Mouse (Mus musculus): Measurements from ENCODE around the gene Atp5mpl.

The Atp5mpl gene

DNA sequence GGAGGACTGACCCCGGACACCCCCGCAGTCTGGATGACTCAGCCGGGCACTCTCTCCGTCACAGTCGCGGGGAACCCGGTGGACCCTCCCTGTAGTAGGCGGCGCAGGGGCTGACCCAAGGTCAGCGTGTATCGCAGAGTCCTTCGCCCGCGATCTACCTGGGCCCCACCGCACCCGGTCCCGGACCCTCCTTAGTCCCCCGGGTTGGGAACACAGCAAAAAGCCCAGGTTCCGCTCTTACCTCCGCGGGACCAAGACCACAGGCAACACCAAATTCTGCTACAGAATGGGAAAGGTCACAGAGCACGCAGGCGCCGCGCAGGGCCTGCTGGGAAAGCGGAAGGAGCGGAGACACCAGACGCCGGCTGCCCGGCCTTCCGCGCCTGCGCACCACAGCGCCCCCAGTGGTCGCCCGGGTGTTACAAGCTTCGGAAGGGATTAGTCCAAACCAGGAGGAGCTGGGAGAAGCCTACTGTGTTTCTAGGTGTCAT lies at the start of gene Atp5mpl:
Gene Atp5mpl, minus strand, starts transcription at position 295 of the 491 bp plus-strand sequence.
- peak; percentile 100 for DNase-seq

DNA sequence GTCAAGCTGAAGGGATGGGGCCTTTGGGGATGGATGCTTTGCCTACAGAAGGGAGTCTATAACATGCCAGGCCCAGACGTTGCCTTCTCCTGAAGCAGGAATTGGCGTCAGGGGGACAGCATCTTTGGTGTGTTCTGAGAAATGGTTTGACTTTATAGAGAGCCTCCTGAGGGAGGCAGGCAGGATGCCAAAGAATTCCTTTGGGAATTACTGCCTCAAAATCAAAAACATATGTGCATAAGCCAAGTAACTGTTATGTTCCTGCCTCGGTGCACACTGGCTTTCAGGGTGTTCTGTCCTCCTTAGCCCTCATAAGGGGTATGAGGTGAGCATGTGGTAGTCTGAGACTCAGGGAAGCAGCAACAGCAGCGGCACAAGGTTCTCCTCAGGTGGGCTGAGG lies 49.6 kb upstream of the Atp5mpl start:
- DNase-seq = no peak

DNA sequence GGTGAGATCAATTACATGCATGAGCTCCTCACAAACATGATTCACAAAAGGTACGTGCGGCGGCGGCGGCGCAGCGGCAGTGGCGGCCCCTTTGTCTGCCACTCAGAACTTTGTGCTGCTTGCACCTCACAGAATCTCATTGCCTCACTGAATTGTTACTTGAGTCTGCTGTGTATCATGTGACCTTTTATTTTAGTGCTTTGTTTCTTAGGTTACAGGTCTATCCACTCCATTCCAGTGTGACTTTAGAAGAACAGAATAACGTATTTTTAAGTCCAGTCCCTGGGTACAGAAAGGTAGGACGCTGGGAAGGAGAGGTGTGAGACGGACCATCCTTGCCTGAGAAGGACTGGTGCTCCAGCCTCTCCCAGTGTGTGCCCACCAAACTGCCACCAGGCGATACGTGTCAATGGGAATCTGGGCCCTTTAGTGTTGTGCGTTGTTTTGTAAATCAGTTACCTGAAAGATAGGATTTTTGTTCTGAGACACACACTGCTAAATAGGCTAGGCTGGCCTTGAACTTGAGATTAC lies 46.6 kb upstream of the Atp5mpl start:
- no peak for DNase-seq

DNA sequence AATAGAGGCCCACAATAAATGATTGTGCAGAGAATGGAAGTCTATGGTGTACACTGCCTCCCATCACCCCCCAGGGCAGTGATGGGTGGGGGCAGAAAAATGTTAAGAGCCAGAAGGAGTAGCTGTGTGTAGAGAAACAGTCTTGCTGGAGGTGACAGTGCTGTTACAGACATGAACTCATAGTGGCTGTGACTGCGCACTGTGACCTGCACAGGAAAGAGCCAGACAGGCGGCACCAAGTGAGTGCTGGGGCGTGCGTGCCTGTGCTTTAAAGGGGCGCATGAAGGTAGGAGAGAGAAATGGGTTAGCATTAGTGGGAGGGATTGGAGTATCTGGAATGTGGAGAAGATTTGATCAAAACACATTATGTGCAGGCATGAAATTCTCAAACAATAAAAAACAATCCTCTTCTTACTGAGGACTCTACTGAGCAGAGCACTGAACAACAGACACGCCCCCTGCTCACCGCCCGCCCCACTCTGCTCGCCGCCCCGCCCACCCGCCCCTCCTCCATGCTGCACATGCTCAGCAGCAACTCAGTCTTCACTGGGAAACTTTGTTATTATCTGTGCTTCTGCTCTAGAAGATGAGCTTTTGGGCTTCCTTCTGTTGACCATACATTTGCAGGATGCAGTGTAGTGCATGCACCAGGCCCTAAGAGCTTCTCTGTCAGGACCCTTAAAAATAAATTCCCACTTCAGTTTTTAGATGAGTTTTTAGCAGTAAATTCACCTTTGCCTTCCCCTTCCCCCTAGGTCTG lies 45.9 kb upstream of the Atp5mpl start:
- DNase-seq = no peak

DNA sequence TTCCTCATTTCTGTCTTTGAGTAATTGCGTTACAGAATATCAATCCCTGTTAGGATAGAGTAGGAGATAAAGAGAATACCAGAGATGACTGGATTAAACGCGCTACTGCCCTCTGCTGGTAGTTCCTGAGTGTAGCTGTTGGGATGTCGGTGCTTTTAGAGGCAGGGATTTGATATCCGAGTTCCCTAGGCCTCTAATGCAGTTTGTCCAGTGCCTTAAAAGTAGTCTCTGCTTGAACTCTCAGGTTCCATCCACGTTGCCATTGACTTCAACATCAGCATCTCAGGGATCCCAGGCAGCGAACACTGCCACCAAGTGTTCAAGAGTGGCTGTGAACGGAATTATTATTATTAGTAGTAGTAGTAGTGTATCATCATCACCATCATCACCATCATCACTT lies 34.4 kb upstream of the Atp5mpl start:
- DNase-seq = peak; percentile 82 to 89

DNA sequence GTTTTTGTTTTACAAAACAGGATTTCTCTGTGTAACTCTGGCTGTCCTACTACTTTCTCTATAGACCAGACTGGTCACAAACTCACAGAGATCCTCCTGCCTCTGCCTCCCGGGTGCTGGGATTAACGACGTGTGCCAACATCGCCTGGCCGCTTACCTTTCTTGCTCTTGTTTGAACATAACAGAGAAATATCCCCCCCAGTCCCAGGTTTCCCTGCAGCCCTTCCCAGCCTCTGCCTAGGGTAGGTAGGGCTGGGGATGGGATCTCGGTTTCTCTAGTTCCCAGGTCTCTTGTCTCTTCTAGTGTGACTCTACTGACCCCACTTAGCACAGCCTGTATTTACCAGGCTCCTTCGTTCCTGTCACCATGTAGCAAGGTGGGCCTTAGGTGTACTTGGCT lies 33.0 kb upstream of the Atp5mpl start:
- DNase-seq = no peak

DNA sequence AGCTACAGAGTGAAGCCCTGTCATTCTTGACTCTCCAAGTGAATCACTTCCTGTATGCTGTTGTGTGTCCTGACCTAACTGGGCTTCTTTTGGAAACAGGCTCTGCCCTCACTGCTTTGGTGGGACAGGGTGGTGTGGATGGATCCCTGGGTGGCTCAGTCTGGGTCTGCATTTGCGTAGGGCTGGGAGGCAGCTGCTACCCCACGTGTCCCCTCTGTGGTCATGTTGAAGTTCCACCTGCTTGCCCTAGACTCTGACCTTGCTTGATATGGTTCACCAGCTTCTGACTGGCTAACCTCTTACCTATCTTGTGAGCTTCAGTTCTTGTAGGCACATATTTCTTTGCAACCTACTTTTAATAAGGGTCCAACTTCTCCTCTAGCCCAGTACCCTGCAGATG lies 28.4 kb upstream of the Atp5mpl start:
- no peak for DNase-seq

DNA sequence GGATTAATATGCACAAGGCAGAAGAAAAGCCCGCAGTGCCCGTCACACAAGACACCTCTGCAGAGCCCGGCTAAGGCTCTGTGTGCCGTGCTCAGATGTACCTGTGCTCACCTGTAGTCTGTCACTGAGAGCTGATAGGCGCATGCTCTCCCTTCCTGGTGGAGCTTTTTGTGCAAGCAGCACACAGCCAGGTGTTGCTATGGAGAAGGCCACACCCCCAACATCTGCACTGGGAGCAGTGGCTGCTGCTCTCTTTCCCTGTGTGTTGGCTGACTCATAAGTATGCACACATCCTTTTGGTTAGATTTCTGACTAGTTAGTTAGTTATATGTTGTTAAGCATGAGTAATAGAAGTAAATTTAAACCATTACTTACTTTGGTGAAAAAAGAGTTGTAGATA lies 25.8 kb upstream of the Atp5mpl start:
- no peak for DNase-seq

DNA sequence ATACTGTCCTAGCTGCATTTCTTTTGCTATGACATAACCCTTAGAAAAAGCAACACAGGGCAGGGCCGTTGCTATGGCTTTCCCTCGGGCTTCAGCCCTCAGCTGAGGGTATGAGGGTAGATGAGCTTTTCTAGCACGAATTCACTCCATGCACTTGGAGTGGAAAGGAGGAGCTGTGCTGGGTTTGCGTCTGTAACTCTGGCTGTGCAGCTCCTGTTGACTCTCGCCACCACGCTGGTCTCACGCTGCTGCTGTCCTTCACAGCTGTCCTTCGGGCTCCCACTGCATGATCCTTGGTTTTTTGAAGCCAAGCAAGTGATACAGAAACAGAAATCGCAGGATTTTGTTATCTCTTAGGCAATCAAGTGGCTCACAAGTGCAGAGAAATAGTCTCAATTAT lies 20.0 kb upstream of the Atp5mpl start:
- no peak for DNase-seq

DNA sequence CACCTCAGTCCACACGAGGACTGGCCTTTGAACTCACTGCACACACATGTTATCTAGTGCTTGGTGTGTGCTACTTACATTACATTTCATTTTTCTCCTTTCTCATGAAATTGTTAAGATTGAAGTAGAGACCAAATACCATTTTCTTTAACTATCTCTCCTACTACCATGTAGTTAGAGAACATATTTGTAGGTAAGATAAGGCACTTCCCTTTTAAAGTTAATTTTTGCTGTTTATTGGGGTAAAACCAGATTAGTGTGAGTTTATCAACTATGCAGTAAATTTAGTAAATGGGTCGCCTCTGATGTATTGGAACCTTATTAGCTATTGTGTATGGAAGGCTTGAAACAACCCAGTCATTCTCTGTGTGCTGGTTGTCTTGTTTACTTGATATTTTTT lies 16.4 kb upstream of the Atp5mpl start:
- no peak for DNase-seq

DNA sequence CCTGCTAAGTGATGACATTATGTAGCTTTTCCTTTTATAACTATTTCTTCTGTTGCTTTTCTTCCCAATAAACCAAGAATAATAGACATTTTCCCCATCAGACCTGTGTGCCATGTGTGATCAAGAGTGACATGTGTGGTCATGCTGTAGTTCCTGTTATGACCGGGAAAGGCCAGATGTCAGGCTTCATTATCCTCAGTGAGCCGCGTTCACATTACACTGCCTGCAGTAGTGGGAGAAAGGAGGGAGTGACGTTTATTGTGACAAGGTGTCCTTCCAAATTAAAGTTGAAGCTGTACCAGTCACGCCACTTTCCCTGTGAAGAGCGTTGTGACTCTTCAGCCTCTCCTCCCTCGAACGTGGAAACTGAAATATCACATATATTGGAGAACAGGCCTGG lies 15.1 kb upstream of the Atp5mpl start:
- no peak for DNase-seq

DNA sequence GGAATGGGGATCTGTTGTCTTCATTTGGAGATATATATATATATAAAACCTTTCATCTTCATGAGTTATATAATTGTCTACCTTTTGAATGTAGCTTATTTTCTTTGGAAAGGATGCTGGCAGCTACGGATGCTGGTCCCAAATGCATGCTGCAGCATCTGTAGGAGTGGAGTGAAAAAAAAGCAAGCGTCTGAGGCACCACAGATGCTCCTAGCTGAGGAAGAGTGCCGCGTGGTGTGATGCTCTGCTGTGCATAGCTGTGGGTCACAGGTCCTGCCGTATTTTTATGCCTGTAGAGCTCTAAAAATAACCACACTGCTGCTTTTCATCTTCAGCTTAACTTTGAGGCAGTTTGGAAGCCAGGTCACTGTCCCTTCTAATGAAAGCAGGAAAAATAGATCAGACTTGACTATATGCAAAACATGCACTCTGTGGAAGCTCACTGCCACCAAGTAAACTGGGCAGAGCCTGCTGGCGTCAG lies 14.2 kb upstream of the Atp5mpl start, which contains the start of gene Rd3l:
Gene Rd3l, minus strand, starts transcription at position 431 of the 481 bp plus-strand sequence.
- no peak for DNase-seq

DNA sequence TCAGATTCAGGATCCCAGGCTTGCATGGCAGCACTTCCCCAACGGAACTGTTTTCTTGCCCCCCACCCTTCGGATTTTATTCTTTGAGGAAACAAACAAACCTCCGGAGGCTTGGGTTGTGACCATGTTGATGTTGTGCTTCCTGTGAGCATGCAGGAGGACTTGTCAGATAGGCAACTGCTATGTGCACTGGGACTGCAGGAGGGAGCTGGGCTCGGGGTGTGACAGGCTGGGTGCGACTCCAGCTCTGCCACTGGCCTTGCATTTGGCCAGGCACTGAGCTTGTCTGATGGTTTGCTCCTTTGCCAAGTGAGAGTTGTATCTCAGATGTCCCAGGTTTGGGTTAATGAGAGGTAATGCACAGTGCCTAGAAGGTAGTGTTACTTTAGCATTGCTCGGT lies 11.5 kb upstream of the Atp5mpl start:
- no peak for DNase-seq

DNA sequence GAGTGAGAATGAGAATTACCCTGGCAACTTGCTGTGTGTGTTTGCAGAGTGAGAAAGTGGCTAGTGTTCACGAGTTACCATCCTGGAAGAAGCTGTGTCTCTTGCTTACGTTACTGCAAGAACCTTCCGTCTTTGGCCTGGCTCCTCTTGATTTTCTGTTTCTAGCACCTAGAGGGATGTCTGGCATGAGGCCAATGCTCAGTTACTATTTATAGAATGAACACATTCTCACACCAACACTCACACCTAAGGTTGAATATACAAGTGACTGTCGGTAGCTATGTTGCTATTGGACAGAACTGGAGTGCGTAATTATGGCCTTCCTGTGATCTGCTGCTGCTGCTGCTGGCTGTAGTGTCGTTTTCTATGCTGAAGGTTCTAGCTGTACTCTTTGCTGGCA lies 10.4 kb upstream of the Atp5mpl start:
- peak; percentile 44 to 70 for DNase-seq

DNA sequence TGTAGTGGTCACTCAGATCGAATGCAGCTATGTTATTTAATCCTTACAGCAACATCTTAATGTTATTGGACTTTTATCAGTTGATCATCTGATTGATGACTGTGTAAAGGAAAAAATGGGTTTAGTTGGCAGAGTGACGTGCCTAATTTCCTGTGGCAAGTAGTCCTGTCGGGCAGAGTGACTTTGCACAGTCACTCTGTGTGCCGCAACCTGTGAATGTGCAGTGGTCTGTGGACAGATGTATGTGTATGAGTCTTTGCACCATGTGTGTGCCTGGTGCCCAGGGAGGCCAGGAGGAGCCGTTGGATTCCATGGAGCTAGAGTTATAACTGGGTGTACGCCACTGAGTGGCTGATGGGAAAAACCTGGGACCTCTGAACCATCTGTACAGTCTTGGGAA lies 7.8 kb upstream of the Atp5mpl start:
- DNase-seq = no peak

DNA sequence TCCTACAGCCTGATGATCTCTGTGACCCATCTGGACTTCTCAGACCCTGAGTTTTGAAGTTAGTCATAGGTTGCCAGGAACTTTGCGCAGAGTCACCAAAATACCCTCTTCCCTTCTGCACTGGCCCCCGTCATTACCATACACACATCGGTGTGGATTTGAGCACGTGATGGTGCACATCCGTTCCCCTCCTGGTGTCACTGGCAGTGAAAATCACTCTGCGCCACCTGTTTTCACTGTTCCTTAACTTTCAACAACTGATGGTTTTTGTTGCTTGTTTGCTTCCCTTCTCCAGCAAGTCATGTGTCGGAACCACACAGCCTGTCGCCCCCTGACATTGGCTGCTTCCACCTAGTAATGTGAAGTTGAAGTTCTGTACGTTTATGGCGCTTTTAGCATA lies 5.7 kb upstream of the Atp5mpl start:
- no peak for DNase-seq

DNA sequence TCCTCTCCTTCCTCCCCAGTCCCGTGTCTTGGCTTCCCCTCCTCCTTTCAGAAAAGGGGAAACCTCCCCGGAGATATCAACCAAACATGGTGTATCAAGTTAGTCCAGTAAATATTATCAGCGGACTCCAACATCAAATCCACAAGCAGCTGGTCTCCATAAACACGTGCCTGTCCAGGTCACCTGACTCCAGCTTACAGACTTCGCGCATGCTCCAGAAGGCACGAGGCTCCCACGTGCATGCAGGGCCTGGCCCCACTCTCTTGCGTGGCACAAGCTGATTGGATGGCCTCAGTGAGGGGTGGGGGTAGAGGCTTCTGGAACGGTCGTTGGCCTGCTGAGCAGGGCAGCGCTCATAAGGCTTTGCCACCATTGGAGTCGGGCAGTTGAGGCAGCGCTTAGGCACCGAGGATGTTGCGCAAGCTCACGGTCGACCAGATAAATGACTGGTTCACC lies 4.5 kb upstream of the Atp5mpl start, which contains the start of gene Tdrd9:
Gene Tdrd9, plus strand, starts transcription at position 329 of the 456 bp plus-strand sequence.
- DNase-seq = no peak

DNA sequence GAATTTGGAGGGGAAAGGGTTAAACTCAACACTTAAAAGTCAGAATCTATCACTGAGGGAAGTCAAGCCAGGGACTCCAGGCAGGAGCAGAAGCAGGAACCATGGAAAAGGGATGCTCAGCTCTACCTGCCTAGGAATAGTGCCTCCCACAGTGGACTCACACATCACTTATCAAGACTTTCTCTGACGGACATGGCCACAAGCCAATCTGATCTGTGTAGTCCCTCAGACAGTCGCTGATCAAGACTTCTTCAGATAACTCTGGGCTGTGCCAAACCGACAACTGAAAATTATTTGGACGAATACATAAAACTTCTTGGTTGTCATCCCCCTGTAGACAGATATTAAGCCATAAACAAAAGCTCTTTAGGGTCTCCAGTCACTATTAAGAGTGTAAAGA lies 3.3 kb upstream of the Atp5mpl start:
- no peak for DNase-seq

DNA sequence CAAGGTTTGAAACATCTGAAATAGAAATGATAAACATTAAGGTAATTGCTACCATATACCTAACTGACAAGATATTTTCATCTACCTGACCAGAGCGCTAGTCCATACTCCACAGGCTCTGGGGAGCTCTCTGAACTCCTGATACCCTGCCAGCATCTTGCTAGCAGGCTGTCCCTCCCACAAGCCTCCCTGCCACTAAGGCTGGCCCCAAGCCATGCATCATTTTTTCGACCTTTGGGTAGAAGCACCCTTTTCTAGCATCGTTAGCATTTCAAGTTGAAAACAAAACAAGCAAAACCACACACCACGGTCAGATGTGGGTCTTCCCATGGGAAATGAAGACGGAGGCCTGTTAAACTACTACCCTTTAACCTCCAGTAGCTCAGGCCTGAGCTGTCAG lies 3.4 kb downstream of the Atp5mpl start:
- peak; percentile 38 to 43 for DNase-seq

DNA sequence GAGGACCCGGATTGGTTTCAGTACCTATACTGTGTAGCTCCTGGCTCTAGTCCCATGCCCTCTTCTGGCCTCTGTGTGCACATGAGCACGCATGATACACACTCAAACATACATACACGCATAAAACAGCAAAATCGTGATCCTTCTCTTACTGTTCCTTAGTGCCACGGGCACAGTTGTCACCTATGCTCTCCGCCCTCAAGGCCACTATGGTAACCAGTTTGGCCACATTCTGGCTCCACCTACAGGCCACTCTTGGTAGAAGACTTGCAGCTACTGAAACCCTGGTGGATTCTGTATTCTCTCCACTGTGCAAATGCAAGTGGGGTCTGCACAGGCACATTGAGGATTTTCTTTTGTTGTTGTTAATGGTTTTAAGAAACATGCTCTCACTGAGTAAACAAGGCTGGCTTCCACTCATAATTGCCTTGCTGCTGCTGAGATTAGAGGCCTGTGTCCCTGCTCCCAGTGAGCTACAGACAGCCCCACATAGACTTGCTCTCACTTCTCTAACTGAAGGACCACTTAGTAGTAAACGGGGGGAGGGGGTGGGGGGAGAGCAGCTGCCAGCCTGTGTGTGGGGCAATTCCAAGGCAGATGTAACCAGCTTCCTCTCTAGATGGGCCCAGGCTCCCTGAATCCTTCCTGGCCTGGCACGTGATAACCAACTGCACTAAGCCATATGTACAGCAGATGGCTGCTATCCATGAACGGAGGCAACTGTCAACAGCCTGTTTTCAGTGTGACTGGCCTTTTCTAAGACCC lies 8.5 kb downstream of the Atp5mpl start:
- DNase-seq = peak; percentile 90 to 93

DNA sequence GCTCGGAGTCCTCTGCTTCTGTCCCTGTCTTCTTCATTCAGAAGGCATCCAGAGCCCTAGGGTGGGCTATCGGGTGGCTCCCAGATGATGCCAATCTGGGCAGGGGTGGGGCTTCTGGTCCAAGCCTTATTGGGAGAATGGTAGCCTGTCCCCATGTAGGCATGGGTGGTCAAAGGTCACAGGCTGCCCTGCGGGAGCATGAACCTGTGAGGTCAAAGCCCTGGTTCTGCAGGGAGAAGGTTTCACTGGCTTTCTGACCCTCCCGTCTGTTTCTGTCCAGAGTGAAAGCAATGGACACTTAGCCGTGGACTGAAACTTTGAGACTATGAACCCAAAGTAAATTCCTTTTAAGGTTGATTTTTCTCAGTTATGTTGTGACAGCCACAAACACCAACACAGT lies 10.6 kb downstream of the Atp5mpl start:
- DNase-seq = no peak

DNA sequence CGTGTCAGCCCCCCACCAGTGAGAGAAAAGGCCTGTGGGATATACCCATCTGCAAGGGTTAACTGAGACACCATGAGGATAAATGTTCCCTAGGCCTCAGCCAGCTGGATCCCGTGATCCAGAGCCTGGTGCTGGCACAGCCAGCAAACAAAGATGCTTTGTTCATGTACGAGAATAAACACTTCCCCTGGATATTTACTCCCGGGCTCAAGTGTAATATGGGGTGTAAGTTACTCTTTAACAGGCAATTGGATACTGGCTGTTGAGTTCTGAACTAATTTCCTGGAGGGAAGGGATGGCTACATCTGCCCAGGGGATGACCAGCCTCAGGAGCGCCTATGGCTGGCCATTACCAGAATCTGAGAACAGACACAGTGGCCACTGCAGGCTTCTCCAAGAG lies 15.1 kb downstream of the Atp5mpl start:
- DNase-seq = no peak

DNA sequence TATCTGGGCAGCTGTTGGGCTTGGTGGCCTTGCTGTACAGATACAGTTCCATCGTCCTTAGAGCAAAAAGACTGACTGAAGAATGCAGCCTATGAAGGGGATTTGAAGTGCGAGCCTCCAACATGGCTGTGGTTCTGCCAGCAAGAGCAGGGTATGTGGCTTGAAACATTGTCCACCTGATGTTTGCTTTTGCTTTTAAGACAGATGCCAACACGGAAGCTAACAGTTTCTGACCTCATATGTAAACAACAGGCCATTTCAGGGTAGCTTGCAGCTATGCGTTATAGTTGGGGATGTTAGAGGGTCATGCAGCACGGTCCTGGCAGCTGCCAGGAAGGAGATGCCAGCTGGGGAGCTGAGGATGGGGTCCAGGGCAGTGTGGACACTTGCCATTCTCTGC lies 16.3 kb downstream of the Atp5mpl start:
- peak in 1 of 2 experiments; percentile 1 for DNase-seq

DNA sequence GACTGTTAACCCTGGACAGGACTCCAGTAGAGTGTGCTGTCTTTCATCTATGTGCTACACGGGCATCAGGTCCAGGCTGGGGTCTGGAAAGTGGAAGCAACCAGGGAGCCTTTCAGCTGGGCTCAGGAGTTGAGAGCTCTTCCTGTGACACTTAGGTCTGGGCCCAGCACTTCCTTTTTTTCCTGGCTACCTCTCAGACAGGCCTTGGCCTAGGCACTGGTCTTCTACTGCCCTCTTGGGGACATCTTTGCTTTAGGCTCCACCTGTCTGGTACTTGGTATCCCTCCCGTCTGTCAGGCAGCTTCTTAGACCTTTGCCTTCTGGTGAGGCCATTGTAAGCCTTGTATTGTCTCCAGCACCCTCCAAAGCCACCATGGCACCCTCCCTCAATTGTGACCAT lies 20.1 kb downstream of the Atp5mpl start:
- peak; percentile 78 to 80 for DNase-seq

Measured in cerebellum, postnatal 14 days (tissue).